Mouse (Mus musculus): ENCODE data around the gene Ldha. TPM values are rescaled to one million over a fixed set of nuclear protein-coding genes. Genes with fewer than 3 reads are reported as not detected.
"Not testable (repeated sequence)": the region's sequence is repeated elsewhere in the genome, so short reads cannot be mapped to it uniquely, and the experiment has no call there.

The Ldha gene
- polyA plus RNA-seq, 1 experiment from 2014 or later = 638 TPM

- H3K4me3 ChIP-seq (replicated peaks) = no peak overlapping the region
- no peaks in the 10 kb centered on the region for H3K9me3 ChIP-seq (replicated peaks)
- H3K4me1 ChIP-seq = peaks cover under 1% of the 10 kb centered on the region; the same call in 1 of the 2 replicates
- no peak overlapping the region for H3K4me2 ChIP-seq
- WGBS = 92% methylated on average over 12 of the region's 12 CpGs
- no peaks in the 10 kb centered on the region for H3K36me3 ChIP-seq
- no peak for ATAC-seq (ENCODE audit: low FRiP score)
- H3K9ac ChIP-seq (replicated peaks) = no peak overlapping the region
- no peaks in the 10 kb centered on the region for H3K27me3 ChIP-seq (replicated peaks)
- H3K27ac ChIP-seq (replicated peaks) = no peak overlapping the region
These were observed 11.4 kb upstream of the Ldha start for GRCm38 (mm10) chr7:46829911-46830310.

DNA sequence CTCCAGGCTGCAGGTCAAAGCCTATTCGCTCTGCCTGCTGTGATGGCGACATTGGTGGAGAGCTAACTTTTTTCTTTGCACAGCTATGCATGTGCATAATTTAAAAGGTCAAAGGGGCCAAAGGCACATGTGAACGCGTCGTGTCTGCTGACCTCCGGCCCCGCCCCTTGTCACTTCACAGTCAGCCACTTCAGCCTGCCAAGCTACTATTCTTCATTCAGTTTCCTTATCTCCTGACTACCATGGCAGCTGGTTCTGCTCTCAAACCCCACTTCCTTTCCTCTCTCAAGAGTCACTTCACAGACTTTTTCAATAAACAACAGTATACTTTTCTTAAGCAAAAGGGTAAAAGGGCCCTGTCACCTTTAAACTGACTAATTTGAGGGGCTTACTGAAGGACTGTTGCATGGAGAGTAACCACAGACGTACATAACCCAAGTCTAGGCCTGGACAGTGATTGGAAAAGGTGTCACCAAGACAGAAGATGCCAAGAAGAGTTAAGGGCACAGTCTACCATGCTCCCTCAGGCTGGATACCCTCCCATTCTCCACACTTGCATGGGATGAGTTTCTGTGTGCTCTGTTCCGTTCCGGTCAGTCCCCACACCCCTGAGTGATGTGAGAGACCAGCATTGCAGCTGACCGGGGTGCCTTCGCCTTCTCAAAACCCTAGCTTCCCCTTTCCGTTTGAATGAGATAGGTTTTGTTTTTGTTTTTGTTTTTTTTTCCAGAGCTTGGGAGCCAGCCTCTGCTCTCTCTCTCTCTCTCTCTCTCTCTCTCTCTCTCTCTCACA lies 10.3 kb upstream of the Ldha start:
- Histone ChIP-seq H3K36me3 (no peaks in the 10 kb centered on the region), H3K4me1 (peaks cover 7% of the 10 kb centered on the region), H3K9me3 (replicated peaks) (no peaks in the 10 kb centered on the region), H3K4me3 (replicated peaks) (no peak overlapping the region), H3K27me3 (replicated peaks) (no peaks in the 10 kb centered on the region), H3K9ac (replicated peaks) (no peak overlapping the region), H3K27ac (replicated peaks) (no peak overlapping the region), H3K4me2 (no peak overlapping the region)
- no peak for ATAC-seq (ENCODE audit: low FRiP score)
- WGBS = 65% methylated on average over 13 of the region's 13 CpGs

- H3K9ac ChIP-seq (replicated peaks) = no peak overlapping the region
- ATAC-seq (ENCODE audit: low FRiP score) = no peak
- H3K36me3 ChIP-seq = no peaks in the 10 kb centered on the region
- WGBS = 84% methylated on average over 8 of the region's 8 CpGs
- H3K4me3 ChIP-seq (replicated peaks) = no peak overlapping the region
- H3K4me1 ChIP-seq = peaks cover 7% of the 10 kb centered on the region
- H3K9me3 ChIP-seq (replicated peaks) = no peaks in the 10 kb centered on the region
- H3K27ac ChIP-seq (replicated peaks) = no peak overlapping the region
- no peak overlapping the region for H3K4me2 ChIP-seq
- no peaks in the 10 kb centered on the region for H3K27me3 ChIP-seq (replicated peaks)
These were observed 9.6 kb upstream of the Ldha start for GRCm38 (mm10) chr7:46831693-46832092.

DNA sequence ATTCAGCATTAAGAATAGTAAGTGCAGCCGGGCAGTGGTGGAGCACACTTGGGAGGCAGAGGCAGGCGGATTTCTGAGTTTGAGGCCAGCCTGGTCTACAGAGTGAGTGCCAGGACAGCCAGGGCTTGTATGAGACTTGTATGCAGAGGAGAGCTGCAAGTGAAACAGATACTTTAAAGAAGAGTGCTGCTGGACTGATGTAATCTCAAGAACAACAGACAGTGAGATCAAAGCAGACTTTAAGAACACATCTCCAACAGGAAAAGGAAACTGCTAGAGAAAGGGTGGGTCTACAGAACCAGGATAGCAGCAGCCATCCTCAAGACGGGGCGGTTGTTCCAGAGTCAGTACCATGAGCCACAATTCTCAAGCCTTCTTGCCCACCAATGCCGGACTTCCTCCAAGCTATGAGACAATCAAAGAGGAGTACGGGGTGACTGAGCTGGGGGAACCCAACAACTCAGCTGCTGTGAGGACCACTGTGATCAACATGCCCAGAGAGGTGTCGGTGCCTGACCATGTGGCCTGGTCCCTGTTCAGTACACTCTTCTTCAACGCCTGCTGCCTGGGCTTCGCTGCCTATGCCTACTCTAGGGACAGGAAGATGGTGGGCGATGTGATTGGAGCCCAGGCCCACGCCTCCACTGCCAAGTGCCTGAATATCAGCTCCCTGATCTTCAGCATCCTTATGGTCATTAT lies 9.0 kb upstream of the Ldha start:
- not testable (repeated sequence) for H3K4me3 ChIP-seq (replicated peaks); H3K27me3 ChIP-seq (replicated peaks); H3K9me3 ChIP-seq (replicated peaks); H3K4me1 ChIP-seq; ATAC-seq (ENCODE audit: low FRiP score); H3K36me3 ChIP-seq; H3K27ac ChIP-seq (replicated peaks); H3K4me2 ChIP-seq; H3K9ac ChIP-seq (replicated peaks)
- 95% methylated on average over 11 of the region's 11 CpGs for WGBS

DNA sequence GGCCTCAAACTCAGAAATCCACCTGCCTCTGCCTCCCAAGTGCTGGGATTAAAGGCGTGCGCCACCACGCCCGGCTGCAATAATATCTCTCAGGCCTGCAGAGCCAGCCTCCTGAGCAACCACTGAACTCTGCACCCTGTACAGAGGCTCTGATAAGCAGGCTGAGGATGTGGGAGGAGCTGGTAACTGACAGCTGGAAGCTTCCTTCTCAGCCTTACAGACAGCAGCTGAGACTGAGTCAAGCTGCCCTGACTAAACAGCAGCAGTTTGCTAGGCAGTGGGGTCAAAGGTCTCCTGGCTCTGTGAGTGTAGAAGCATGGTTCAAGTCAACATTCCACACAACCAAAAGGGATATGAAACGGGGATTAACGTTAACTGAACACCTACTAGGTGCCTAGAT lies 8.0 kb upstream of the Ldha start:
- no peaks in the 10 kb centered on the region for H3K36me3 ChIP-seq
- no peak overlapping the region for H3K9ac ChIP-seq (replicated peaks)
- H3K9me3 ChIP-seq (replicated peaks) = no peaks in the 10 kb centered on the region
- ATAC-seq (ENCODE audit: low FRiP score) = no peak
- H3K27me3 ChIP-seq (replicated peaks) = no peaks in the 10 kb centered on the region
- WGBS = 87% methylated on average over 6 of the region's 6 CpGs
- H3K4me3 ChIP-seq (replicated peaks) = no peak overlapping the region
- H3K27ac ChIP-seq (replicated peaks) = no peak overlapping the region
- H3K4me1 ChIP-seq = peaks cover 12% of the 10 kb centered on the region
- H3K4me2 ChIP-seq = no peak overlapping the region

- Histone ChIP-seq H3K27me3 (replicated peaks) (no peaks in the 10 kb centered on the region), H3K4me3 (replicated peaks) (no peak overlapping the region), H3K27ac (replicated peaks) (no peak overlapping the region), H3K4me1 (peaks cover 17% of the 10 kb centered on the region), H3K9ac (replicated peaks) (no peak overlapping the region), H3K9me3 (replicated peaks) (no peaks in the 10 kb centered on the region), H3K4me2 (no peak overlapping the region), H3K36me3 (no peaks in the 10 kb centered on the region)
- ATAC-seq (ENCODE audit: low FRiP score) = no peak
- WGBS = 90% methylated on average over 7 of the region's 7 CpGs
These were observed 7.5 kb upstream of the Ldha start for GRCm38 (mm10) chr7:46833670-46834255.

GRCm38 (mm10) chr7:46834994-46835610 lies 6.2 kb upstream of the Ldha start:
- no peaks in the 10 kb centered on the region for H3K27me3 ChIP-seq (replicated peaks)
- H3K4me2 ChIP-seq = no peak overlapping the region
- no peak for ATAC-seq (ENCODE audit: low FRiP score)
- no peak overlapping the region for H3K9ac ChIP-seq (replicated peaks)
- no peak overlapping the region for H3K4me3 ChIP-seq (replicated peaks)
- WGBS = 34% methylated on average over 13 of the region's 14 CpGs
- no peak overlapping the region for H3K27ac ChIP-seq (replicated peaks)
- H3K4me1 ChIP-seq = peaks cover 25% of the 10 kb centered on the region
- H3K36me3 ChIP-seq = no peaks in the 10 kb centered on the region
- no peaks in the 10 kb centered on the region for H3K9me3 ChIP-seq (replicated peaks)

DNA sequence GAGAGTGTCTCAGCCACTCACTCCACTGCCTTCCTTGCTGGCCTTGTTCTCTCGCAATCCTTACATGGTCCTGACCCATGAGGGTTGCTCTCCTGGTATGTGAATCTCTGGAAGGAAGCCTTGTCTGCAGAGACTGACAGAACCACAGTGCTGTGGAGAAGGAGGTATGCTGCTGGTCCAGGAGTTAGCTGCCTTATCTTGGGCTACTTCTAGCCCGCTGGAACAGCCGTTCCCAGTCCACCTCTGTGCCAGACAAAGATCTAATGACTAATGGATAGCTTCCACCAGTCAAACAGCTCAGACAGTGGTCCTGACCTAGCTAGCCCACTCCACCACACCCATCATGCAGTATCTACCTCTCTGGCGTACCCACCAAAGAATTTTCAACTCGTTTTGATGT lies 4.9 kb upstream of the Ldha start:
- Histone ChIP-seq H3K4me1 (peaks cover 25% of the 10 kb centered on the region), H3K9ac (replicated peaks) (no peak overlapping the region), H3K4me3 (replicated peaks) (no peak overlapping the region), H3K9me3 (replicated peaks) (no peaks in the 10 kb centered on the region), H3K27ac (replicated peaks) (no peak overlapping the region), H3K27me3 (replicated peaks) (no peaks in the 10 kb centered on the region; the same call in 1 of the 2 replicates), H3K36me3 (no peaks in the 10 kb centered on the region), H3K4me2 (no peak overlapping the region)
- WGBS = 83% methylated on average over 5 of the region's 5 CpGs
- no peak for ATAC-seq (ENCODE audit: low FRiP score)

DNA sequence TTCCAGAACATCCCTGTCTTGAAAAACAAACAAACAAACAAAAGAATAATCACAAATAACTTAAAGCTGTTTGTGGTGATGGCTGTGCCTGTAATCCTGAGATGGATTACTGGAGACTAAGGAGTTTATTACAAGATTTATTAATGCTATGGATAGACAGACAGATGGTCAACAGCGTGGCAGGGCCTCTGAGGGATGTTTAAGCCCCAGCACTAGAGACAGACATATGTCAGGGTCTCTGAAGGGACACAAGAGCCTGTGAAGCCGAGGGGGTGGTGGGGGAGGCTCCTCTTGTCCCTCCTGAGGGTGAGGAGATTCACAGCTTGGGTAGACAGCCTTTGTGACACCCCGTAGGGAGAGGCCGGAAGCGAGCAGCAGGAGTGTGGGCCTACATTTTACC lies 4.2 kb upstream of the Ldha start:
- peaks cover 25% of the 10 kb centered on the region for H3K4me1 ChIP-seq
- H3K9me3 ChIP-seq (replicated peaks) = no peaks in the 10 kb centered on the region
- no peaks in the 10 kb centered on the region for H3K36me3 ChIP-seq
- ATAC-seq (ENCODE audit: low FRiP score) = no peak
- no peak overlapping the region for H3K4me2 ChIP-seq
- H3K9ac ChIP-seq (replicated peaks) = no peak overlapping the region
- no peak overlapping the region for H3K4me3 ChIP-seq (replicated peaks)
- WGBS = 39% methylated on average over 5 of the region's 5 CpGs
- H3K27me3 ChIP-seq (replicated peaks) = no peaks in the 10 kb centered on the region; the same call in 1 of the 2 replicates
- H3K27ac ChIP-seq (replicated peaks) = no peak overlapping the region

DNA sequence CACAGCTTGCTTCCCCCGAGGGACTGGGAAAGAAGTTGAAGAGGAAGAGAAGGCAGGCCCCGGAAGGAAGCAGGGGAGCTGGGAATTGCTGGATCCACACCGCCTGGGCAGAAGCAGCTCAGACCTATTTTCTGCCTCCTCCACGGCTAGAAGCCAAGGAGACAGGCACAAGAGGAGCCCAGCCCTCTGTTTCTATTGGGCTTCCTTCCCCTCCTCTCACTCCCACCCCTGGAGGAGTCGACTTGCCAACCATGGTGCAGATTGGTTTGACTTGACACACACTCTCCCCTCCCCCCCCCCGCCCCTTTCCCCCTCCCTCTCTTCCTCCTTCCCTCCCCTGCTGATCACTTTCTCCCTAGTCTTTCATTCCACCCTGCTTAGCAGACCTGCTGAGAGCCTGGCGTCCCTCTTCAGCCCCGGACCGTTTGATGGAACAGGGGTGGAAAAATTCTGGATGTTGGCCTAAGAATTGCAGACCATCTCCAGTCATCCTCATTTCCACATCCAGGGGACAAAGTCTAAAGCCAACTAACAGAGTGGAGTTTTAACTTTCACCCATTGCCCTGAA lies 3.1 kb upstream of the Ldha start:
- peak; percentile 57; the same call in 1 of the 2 replicates for ATAC-seq (ENCODE audit: low FRiP score)
- peaks cover 25% of the 10 kb centered on the region for H3K4me1 ChIP-seq
- no peak overlapping the region for H3K4me3 ChIP-seq (replicated peaks)
- H3K27ac ChIP-seq (replicated peaks) = peak overlapping the region; percentile 72
- no peaks in the 10 kb centered on the region for H3K36me3 ChIP-seq
- no peaks in the 10 kb centered on the region for H3K9me3 ChIP-seq (replicated peaks)
- WGBS = 1% methylated on average over 9 of the region's 9 CpGs
- peak overlapping the region; percentile 37 for H3K4me2 ChIP-seq
- no peak overlapping the region for H3K9ac ChIP-seq (replicated peaks)
- H3K27me3 ChIP-seq (replicated peaks) = no peaks in the 10 kb centered on the region; the same call in 1 of the 2 replicates

- Histone ChIP-seq H3K27me3 (replicated peaks) (no peaks in the 10 kb centered on the region; the same call in 1 of the 2 replicates), H3K27ac (replicated peaks) (peak overlapping the region; percentile 72), H3K9ac (replicated peaks) (no peak overlapping the region), H3K4me3 (replicated peaks) (no peak overlapping the region), H3K4me2 (peak overlapping the region; percentile 37), H3K4me1 (peaks cover 25% of the 10 kb centered on the region), H3K36me3 (no peaks in the 10 kb centered on the region), H3K9me3 (replicated peaks) (no peaks in the 10 kb centered on the region)
- peak; percentile 77 for ATAC-seq (ENCODE audit: low FRiP score)
- 7% methylated on average over 8 of the region's 8 CpGs for WGBS
These were observed 2.4 kb upstream of the Ldha start for GRCm38 (mm10) chr7:46838891-46839302.
